Mouse (Mus musculus): ENCODE measurements around the gene Gcnt4. TPM values are rescaled to one million over a fixed set of nuclear protein-coding genes. Genes with fewer than 3 reads are reported as not detected.

Gcnt4 gene
- polyA plus RNA-seq, 1 experiment from 2014 or later = 0.10 TPM

DNA sequence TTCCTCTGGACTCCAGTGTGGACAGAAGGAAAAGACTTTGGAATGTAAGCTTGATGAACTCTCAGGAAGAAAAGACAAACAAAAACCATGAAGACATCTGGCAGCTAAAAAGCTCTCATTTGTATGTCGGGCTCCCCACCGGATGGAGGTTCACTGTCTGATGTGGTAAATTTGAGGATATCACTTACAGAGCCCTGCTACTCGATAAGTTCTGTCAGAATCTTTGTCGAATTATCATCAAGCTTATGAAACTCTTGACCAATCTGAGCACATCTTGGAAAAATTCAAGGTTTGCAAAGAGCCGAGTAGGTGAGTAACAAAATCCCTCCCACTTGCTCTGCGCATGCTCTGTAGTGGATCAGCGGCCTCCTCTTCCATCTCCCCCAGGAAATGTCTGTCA, 40.5 kb downstream of the Gcnt4 start:
- no peak for ATAC-seq
- H3K4me2 ChIP-seq (ENCODE audit: low read length) = no peak overlapping the region
- 95% methylated on average over 7 of the region's 7 CpGs for WGBS

DNA sequence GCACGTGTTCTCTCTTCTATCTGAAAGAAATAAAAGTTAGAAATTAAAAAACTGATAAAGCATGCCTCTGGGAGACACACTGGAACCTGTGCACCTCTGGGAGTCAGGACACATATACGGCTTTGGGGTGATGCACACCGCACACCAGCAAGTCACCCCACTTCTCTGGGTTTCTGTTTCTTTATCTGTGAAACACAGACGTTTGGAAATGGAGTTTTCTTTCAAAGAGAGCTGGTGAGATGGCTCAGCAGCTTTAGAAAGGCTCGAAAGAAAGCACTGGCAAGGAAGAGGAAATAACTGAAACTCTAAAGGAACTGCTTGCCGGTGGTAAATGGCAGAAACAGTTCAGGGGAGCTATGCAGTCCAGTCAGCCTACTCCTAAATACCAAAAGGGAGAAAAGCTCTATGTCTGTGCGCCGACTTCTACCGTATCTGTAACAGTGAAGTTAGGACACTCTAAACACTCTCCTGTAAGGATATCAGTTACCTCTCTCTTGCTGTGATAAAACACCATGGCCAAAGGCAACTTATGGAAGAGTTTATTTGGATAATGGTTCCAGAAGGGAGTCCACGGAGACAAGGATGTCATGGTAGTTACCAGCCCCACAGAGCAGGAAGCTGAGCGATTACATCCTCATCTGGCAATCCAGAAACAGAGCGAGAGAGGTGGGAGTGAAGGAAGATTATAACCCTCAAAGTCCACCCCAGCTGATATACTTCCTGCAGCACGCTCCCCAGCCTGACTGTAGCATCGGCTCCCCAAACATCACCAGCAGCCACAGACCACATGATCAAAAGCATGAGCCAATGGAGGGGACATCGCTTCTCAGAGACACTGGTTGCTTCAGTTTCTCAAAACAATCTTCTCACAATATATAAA, 42.0 kb downstream of the Gcnt4 start:
- no peaks in the 10 kb centered on the region for H3K36me3 ChIP-seq (ENCODE audit: control insufficient read depth, insufficient read depth)
- H3K4me3 ChIP-seq (replicated peaks; ENCODE audit: low read length) = no peak overlapping the region
- no peak overlapping the region for H3K9ac ChIP-seq (replicated peaks; ENCODE audit: low read depth, low read length)
- H3K9me3 ChIP-seq (ENCODE audit: control insufficient read depth, low read length) = no peaks in the 10 kb centered on the region
- H3K4me2 ChIP-seq (ENCODE audit: low read length) = no peak overlapping the region
- H3K27me3 ChIP-seq (replicated peaks; ENCODE audit: control insufficient read depth, insufficient read depth, low read length) = no peaks in the 10 kb centered on the region
- H3K4me1 ChIP-seq (replicated peaks; ENCODE audit: control insufficient read depth, insufficient read depth, low read length) = no peaks in the 10 kb centered on the region
- no peak overlapping the region for H3K27ac ChIP-seq (ENCODE audit: low read length)
- ATAC-seq = no peak
- WGBS = 86% methylated on average over 15 of the region's 15 CpGs

More for the DNA sequence above, 40.5 kb downstream of the Gcnt4 start:
- Histone ChIP-seq H3K9me3 (ENCODE audit: control insufficient read depth, low read length) (no peaks in the 10 kb centered on the region), H3K9ac (replicated peaks; ENCODE audit: low read depth, low read length) (no peak overlapping the region), H3K36me3 (ENCODE audit: control insufficient read depth, insufficient read depth) (no peaks in the 10 kb centered on the region), H3K27ac (ENCODE audit: low read length) (no peak overlapping the region), H3K4me3 (replicated peaks; ENCODE audit: low read length) (no peak overlapping the region), H3K27me3 (replicated peaks; ENCODE audit: control insufficient read depth, insufficient read depth, low read length) (no peaks in the 10 kb centered on the region), H3K4me1 (replicated peaks; ENCODE audit: control insufficient read depth, insufficient read depth, low read length) (no peaks in the 10 kb centered on the region)

DNA sequence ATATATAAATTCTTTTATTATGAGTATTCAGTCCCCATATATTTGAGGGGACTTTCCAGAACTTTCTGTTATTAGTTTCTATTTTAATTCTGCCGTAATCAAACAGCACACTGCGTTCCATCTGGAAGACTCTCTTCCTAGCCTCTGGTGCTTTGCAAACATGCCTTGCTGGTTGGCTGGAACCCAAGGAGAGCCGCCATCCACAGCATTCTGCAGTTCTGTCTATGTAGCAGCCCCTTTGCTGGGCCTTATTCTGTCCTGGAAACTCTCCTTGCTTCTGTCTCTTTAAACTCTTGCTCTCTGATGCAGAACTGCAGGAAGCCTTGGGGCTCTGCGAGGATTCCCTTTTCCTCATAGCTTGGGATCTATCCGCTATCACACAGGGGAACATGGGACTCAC, 42.6 kb downstream of the Gcnt4 start:
- Histone ChIP-seq H3K9me3 (ENCODE audit: control insufficient read depth, low read length) (no peaks in the 10 kb centered on the region), H3K36me3 (ENCODE audit: control insufficient read depth, insufficient read depth) (no peaks in the 10 kb centered on the region), H3K27ac (ENCODE audit: low read length) (no peak overlapping the region), H3K27me3 (replicated peaks; ENCODE audit: control insufficient read depth, insufficient read depth, low read length) (no peaks in the 10 kb centered on the region), H3K4me1 (replicated peaks; ENCODE audit: control insufficient read depth, insufficient read depth, low read length) (no peaks in the 10 kb centered on the region), H3K4me2 (ENCODE audit: low read length) (no peak overlapping the region), H3K4me3 (replicated peaks; ENCODE audit: low read length) (no peak overlapping the region), H3K9ac (replicated peaks; ENCODE audit: low read depth, low read length) (no peak overlapping the region)
- 80% methylated on average over 5 of the region's 5 CpGs for WGBS
- ATAC-seq = no peak

DNA sequence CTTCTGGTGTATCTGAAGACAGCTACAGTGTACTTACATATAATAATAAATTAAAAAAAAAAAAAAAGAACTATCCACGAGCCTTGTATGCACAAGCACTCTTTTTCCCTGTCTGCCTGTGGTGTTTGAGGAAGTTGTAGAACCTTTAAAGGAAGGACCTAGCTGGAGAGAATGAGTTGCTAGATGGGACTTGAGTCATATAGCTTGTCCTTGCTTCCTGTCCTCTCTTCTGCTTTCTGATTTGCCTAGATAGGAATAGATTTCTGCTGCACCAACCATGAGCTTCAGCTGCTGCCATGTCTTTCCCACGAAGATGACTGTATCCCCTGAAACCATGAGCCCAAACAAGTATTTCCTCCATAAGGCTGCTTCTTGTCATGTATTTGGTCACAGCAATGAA, 43.3 kb downstream of the Gcnt4 start:
- H3K27me3 ChIP-seq (replicated peaks; ENCODE audit: control insufficient read depth, insufficient read depth, low read length) = no peaks in the 10 kb centered on the region
- no peaks in the 10 kb centered on the region for H3K4me1 ChIP-seq (replicated peaks; ENCODE audit: control insufficient read depth, insufficient read depth, low read length)
- H3K27ac ChIP-seq (ENCODE audit: low read length) = no peak overlapping the region
- no peak for ATAC-seq
- no peak overlapping the region for H3K4me3 ChIP-seq (replicated peaks; ENCODE audit: low read length)
- H3K9me3 ChIP-seq (ENCODE audit: control insufficient read depth, low read length) = no peaks in the 10 kb centered on the region
- no peaks in the 10 kb centered on the region for H3K36me3 ChIP-seq (ENCODE audit: control insufficient read depth, insufficient read depth)
- WGBS = 90% methylated on average over 2 of the region's 2 CpGs
- no peak overlapping the region for H3K9ac ChIP-seq (replicated peaks; ENCODE audit: low read depth, low read length)
- no peak overlapping the region for H3K4me2 ChIP-seq (ENCODE audit: low read length)

DNA sequence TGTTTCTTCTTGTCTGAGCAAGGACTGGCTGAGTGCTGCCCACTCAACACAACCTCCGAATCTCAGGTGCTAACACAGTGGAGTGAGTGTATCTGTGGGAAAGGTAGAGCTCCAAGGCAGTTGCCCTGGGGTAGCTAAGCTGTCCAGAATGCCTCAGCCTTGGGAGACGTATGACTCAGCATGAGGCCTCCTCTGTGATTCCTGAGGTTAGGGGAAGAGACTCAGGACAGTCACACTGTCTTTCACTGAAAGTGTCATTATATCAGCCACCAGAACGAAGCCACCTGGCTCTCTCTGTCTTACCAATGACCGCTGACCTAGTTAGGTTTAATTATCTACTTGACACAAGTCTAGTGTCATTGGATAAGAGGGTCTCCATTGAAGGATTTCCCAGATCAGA, 46.6 kb downstream of the Gcnt4 start:
- Histone ChIP-seq H3K4me2 (ENCODE audit: low read length) (no peak overlapping the region), H3K9ac (replicated peaks; ENCODE audit: low read depth, low read length) (no peak overlapping the region), H3K9me3 (ENCODE audit: control insufficient read depth, low read length) (no peaks in the 10 kb centered on the region), H3K27me3 (replicated peaks; ENCODE audit: control insufficient read depth, insufficient read depth, low read length) (no peaks in the 10 kb centered on the region), H3K27ac (ENCODE audit: low read length) (no peak overlapping the region), H3K36me3 (ENCODE audit: control insufficient read depth, insufficient read depth) (no peaks in the 10 kb centered on the region), H3K4me1 (replicated peaks; ENCODE audit: control insufficient read depth, insufficient read depth, low read length) (no peaks in the 10 kb centered on the region), H3K4me3 (replicated peaks; ENCODE audit: low read length) (no peak overlapping the region)
- 83% methylated on average over 4 of the region's 4 CpGs for WGBS
- no peak for ATAC-seq

DNA sequence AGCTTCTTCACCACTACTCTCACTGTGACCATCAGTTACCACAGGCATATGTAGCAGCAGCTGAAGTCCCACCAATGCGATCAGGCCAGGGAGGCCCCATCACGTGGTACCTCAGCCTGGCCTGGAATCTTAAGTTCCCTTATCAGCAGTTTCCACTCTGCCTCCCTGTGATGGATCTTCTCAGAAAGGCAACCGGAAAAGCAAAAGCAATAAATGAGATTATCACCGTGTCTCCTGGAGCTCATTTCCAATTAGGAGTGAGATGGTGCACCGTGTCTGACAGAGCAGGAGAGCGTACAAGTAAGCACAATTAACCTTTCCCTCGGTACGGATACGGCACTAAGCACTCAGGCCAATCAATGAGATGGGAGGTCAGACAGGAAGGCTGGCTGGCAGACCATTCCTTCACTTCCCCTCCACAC, 47.4 kb downstream of the Gcnt4 start:
- Histone ChIP-seq H3K4me2 (ENCODE audit: low read length) (no peak overlapping the region), H3K9ac (replicated peaks; ENCODE audit: low read depth, low read length) (no peak overlapping the region), H3K4me1 (replicated peaks; ENCODE audit: control insufficient read depth, insufficient read depth, low read length) (no peaks in the 10 kb centered on the region), H3K27ac (ENCODE audit: low read length) (no peak overlapping the region), H3K36me3 (ENCODE audit: control insufficient read depth, insufficient read depth) (no peaks in the 10 kb centered on the region), H3K27me3 (replicated peaks; ENCODE audit: control insufficient read depth, insufficient read depth, low read length) (no peaks in the 10 kb centered on the region), H3K9me3 (ENCODE audit: control insufficient read depth, low read length) (no peaks in the 10 kb centered on the region), H3K4me3 (replicated peaks; ENCODE audit: low read length) (no peak overlapping the region)
- WGBS = 89% methylated on average over 9 of the region's 9 CpGs
- no peak for ATAC-seq

DNA sequence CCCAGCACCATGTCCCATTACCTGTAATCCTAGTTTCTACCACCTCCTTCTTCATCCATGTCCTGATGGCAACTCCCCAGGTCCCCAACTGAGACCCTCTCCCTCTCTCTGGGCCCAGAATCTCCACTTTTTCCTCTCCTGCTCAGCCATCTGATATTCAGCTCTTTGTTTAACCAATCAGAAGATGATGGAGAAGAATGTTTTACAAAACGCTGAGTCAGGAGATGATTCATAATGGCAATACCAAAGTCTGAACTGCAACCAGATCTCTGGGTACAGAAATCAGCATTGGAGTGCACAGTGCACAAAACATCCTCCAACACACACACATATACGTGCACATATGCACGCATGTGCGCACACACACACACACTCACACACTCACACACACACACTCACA, 48.8 kb downstream of the Gcnt4 start:
- WGBS = 89% methylated on average over 4 of the region's 4 CpGs
- no peak for ATAC-seq
- no peaks in the 10 kb centered on the region for H3K36me3 ChIP-seq (ENCODE audit: control insufficient read depth, insufficient read depth)

DNA sequence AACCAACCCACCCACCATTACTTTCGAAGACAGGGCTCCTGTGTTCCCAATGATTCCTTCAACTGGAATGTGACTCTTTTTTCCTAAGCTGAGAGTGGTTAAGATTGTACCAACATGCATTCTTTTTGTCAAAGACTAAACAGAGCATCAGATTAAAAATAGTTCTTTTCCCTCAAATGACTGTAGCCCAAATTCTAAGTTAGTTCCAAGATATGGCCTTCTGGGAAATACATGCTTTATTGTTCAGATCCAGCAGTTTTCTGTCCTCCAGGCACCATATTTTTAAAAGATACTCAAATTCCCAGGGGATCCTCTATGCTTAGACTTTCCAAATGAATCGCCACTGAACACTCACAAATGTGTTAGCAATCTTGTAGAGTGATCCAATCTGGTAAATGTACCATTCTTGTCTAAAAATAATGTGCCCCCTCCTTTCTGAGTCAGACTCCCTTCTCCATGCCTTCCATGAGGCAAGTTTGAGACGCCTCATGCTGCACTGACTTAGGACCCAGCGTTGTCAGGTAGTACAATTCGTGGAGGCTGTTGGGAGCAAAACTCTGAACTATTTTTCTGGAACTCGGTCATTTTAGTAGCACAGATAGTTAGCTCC, 52.6 kb downstream of the Gcnt4 start:
- Histone ChIP-seq H3K4me1 (replicated peaks; ENCODE audit: control insufficient read depth, insufficient read depth, low read length) (no peaks in the 10 kb centered on the region), H3K27ac (ENCODE audit: low read length) (no peak overlapping the region), H3K9ac (replicated peaks; ENCODE audit: low read depth, low read length) (no peak overlapping the region), H3K4me2 (ENCODE audit: low read length) (no peak overlapping the region), H3K36me3 (ENCODE audit: control insufficient read depth, insufficient read depth) (no peaks in the 10 kb centered on the region), H3K4me3 (replicated peaks; ENCODE audit: low read length) (no peak overlapping the region), H3K27me3 (replicated peaks; ENCODE audit: control insufficient read depth, insufficient read depth, low read length) (no peaks in the 10 kb centered on the region), H3K9me3 (ENCODE audit: control insufficient read depth, low read length) (no peaks in the 10 kb centered on the region)
- 92% methylated on average over 6 of the region's 6 CpGs for WGBS
- ATAC-seq = no peak

More for the DNA sequence above, 48.8 kb downstream of the Gcnt4 start:
- Histone ChIP-seq H3K9ac (replicated peaks; ENCODE audit: low read depth, low read length) (no peak overlapping the region), H3K4me1 (replicated peaks; ENCODE audit: control insufficient read depth, insufficient read depth, low read length) (no peaks in the 10 kb centered on the region), H3K9me3 (ENCODE audit: control insufficient read depth, low read length) (no peaks in the 10 kb centered on the region), H3K27ac (ENCODE audit: low read length) (no peak overlapping the region), H3K4me3 (replicated peaks; ENCODE audit: low read length) (no peak overlapping the region), H3K27me3 (replicated peaks; ENCODE audit: control insufficient read depth, insufficient read depth, low read length) (no peaks in the 10 kb centered on the region), H3K4me2 (ENCODE audit: low read length) (no peak overlapping the region)

DNA sequence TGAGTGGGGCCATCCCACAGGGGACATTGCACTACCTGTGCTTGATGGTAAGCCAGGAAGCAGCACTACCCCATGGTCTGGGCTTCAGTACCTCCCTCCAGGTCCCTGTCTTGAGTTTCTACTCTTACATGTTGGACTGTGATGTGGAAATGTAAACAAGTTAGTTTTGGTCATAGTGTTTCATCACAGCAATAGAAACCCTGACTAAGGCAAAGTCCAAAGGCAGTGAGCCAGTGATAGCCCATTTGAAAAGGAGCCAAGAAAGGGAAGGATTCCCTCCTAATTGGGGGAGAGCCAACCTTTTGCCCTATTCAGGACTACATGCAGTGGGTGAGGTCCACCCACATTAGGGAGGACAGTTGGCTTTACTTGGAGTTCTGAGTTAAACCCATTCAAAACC, 56.1 kb downstream of the Gcnt4 start:
- ATAC-seq = no peak
- Histone ChIP-seq H3K4me1 (replicated peaks; ENCODE audit: control insufficient read depth, insufficient read depth, low read length) (0 out of 2 replicates have a peak, but pooled peaks cover 2% of the 10 kb centered on the region), H3K27me3 (replicated peaks; ENCODE audit: control insufficient read depth, insufficient read depth, low read length) (no peaks in the 10 kb centered on the region), H3K4me2 (ENCODE audit: low read length) (no peak overlapping the region), H3K9me3 (ENCODE audit: control insufficient read depth, low read length) (no peaks in the 10 kb centered on the region), H3K27ac (ENCODE audit: low read length) (no peak overlapping the region), H3K9ac (replicated peaks; ENCODE audit: low read depth, low read length) (no peak overlapping the region), H3K4me3 (replicated peaks; ENCODE audit: low read length) (no peak overlapping the region), H3K36me3 (ENCODE audit: control insufficient read depth, insufficient read depth) (no peaks in the 10 kb centered on the region)
